Mouse (Mus musculus): ENCODE measurements at regions not wholly inside any gene's neighbourhood (a gene's known extent, or its start where the extent isn't known, plus 50 kb on each side); places are given as distances from the start of the nearest gene placed in this dataset.
A peak's percentile ranks its signal among the peaks of the same experiment; 100 is the strongest.

- DNase-seq (ENCODE audit: low spot score), result no peak
Observed at GRCm38 (mm10) chr13:43972906-43973305, 188.3 kb downstream of the Cd83 start.

GRCm38 (mm10) chr13:43975281-43975680 is 190.7 kb downstream of the Cd83 start:
- DNase-seq (ENCODE audit: low spot score), result no peak

GRCm38 (mm10) chr13:43975801-43976200 is 191.2 kb downstream of the Cd83 start:
- DNase-seq (ENCODE audit: low spot score), result no peak

GRCm38 (mm10) chr13:43976676-43977075 is 192.1 kb downstream of the Cd83 start:
- DNase-seq (ENCODE audit: low spot score), result no peak

- DNase-seq (ENCODE audit: low spot score), result no peak
Observed at GRCm38 (mm10) chr13:43987338-43987737, 202.8 kb downstream of the Cd83 start.

- no peak for DNase-seq (ENCODE audit: low spot score)
Observed at GRCm38 (mm10) chr13:43988421-43988820, 203.8 kb downstream of the Cd83 start.

GRCm38 (mm10) chr13:43990281-43991101 is 205.9 kb downstream of the Cd83 start:
- peak; percentile 10 for DNase-seq (ENCODE audit: low spot score)

GRCm38 (mm10) chr13:43991774-43992173 is 207.2 kb downstream of the Cd83 start:
- DNase-seq (ENCODE audit: low spot score), result peak; percentile 65

- peak; percentile 24 for DNase-seq (ENCODE audit: low spot score)
Observed at GRCm38 (mm10) chr13:43992968-43993367, 208.4 kb downstream of the Cd83 start.

GRCm38 (mm10) chr13:43994361-43994760 is 209.8 kb downstream of the Cd83 start:
- DNase-seq (ENCODE audit: low spot score), result no peak

- DNase-seq (ENCODE audit: low spot score), result no peak
Observed at GRCm38 (mm10) chr13:43995623-43996022, 211.0 kb downstream of the Cd83 start.

- no peak for DNase-seq (ENCODE audit: low spot score)
Observed at GRCm38 (mm10) chr13:44001861-44002545, 217.4 kb downstream of the Cd83 start.

GRCm38 (mm10) chr13:44012868-44013267 is 228.3 kb downstream of the Cd83 start:
- DNase-seq (ENCODE audit: low spot score), result no peak

GRCm38 (mm10) chr13:44018489-44019303 is 234.1 kb downstream of the Cd83 start:
- DNase-seq (ENCODE audit: low spot score), result no peak

GRCm38 (mm10) chr13:44019304-44019583 is 234.7 kb downstream of the Cd83 start:
- no peak for DNase-seq (ENCODE audit: low spot score)

- DNase-seq (ENCODE audit: low spot score), result no peak
Observed at GRCm38 (mm10) chr13:44020851-44021250, 236.3 kb downstream of the Cd83 start.

- no peak for DNase-seq (ENCODE audit: low spot score)
Observed at GRCm38 (mm10) chr13:44022106-44022505, 237.5 kb downstream of the Cd83 start.

GRCm38 (mm10) chr13:44024612-44025011 is 240.0 kb downstream of the Cd83 start:
- no peak for DNase-seq (ENCODE audit: low spot score)

GRCm38 (mm10) chr13:44026321-44027255 is 242.0 kb downstream of the Cd83 start:
- DNase-seq (ENCODE audit: low spot score), result no peak

- DNase-seq (ENCODE audit: low spot score), result no peak
Observed at GRCm38 (mm10) chr13:44028081-44028480, 243.5 kb downstream of the Cd83 start.

- DNase-seq (ENCODE audit: low spot score), result no peak
Observed at GRCm38 (mm10) chr13:44030590-44030989, 246.0 kb downstream of the Cd83 start.
